Mouse (Mus musculus) R1 (cell line): ENCODE results near the gene Cdk6.
"Not testable (repeated sequence)": the region's sequence is repeated elsewhere in the genome, so short reads cannot be mapped to it uniquely, and the experiment has no call there.

Source experiments
- DNase-seq: peaks from one replicate; pipeline ENCODE4 v3.0.0-alpha.2; 2018; ENCODE audit warnings: low read depth, low spot score

Cdk6 gene

DNA sequence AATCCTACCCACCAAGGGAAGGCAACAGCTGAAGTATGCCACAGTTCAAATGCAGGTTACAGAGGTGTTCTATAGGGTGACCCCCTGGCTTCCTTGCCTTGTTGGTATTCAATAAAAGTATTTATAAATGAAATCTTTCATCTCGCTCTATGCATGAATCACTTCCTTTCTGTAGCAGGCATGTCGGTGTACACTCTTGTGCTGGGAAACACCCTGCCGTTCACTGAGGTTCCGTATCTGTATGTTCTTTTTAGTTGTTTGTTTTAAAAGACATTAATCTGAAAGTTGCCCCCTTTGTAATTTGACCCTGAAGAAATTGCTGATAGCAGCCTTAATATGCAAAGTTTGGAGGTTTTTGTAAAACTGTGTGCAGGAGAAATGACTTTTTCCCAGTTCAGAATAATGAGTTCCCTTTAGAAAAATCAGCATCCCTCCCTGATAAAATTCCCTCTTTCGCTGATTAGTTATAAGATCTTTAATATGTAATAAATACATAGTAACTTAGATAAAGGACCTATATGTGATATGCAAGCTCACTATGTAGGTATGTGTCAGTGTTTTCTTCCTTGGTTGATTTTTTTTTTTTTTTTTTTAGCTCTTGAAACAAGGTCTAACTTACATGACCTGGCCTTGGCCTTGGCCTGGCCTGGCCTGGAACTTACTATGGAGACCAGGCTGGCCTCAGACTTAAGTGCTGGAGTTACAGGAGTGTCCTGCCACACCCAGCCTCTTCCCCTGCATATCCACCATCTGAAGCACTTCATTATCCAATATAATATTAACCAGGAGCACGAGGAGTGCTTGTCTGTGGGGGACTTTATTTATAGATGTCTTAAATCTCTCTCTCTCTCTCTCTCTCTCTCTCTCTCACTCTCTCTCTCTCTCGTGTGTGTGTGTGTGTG is 167.4 kb downstream of the Cdk6 start:
- DNase-seq, result no peak

DNA sequence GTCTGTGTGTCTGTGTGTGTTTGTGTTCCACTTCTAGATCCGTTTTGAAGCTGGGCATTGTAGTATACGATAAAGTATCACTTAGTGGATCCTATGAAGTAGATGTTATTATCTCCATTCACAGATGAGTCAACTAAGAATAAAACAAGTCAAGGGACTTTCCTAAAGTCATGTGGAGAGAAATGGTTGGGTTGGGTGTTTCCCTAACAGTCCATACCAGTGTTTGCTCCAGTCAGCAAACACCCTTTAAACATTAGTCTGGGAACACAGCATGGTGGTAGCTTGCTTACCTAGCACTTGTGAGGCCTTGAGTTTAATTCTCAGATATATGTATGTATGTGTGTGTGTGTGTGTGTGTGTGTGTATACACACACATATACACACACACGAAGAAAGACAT is 168.2 kb downstream of the Cdk6 start:
- DNase-seq, result no peak

DNA sequence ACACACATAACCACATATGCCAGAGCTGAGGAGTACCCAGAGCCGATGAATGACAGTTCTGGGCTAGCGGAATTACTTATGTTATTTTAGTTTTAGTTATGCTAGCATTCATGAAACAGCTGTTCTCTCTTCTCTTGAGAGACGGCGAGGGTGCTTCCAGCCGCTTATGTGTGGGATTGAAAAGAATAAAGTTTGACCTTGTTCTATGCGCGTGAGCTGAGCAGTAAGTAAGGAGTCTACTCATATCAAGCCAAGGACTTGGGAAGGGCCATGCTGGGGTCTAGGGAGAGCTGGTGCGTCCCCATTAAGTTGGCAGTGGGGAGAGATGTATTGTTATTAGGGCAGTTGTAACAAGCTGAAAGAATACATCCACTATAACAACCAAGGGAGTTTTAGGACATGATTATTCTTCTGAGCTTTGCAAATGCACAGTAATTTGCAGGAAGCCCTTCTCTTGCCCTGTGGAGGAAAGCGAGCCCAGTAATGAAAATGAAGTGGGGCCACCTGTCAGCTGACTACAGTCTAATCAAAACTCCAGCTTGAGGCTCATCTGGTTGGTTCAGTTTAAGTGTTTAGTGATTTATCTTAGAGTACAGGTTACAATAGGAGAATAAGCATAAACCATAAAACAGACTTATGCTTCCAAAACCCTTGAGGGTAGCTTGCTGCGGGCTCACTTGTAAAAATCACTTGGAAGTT is 170.0 kb downstream of the Cdk6 start:
- no peak for DNase-seq

DNA sequence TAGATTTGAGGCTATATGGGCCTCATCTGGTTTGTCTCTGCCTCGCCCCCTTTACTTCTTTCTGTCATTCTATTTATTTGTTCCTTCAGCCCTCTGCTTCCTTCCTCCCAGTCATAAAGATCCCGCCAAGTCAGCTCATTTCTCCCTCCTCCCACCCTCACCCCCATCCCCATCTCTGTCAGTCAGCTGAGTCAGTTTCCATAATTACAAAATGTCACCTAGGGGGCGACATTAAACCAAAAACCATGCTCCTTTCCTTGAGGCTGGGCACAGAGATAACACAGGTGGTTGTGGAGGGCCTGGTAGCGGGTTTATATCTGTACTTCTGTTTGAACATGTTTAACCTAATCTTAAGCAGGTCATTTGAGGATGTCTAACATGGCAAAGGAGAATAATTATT is 171.3 kb downstream of the Cdk6 start:
- no peak for DNase-seq

DNA sequence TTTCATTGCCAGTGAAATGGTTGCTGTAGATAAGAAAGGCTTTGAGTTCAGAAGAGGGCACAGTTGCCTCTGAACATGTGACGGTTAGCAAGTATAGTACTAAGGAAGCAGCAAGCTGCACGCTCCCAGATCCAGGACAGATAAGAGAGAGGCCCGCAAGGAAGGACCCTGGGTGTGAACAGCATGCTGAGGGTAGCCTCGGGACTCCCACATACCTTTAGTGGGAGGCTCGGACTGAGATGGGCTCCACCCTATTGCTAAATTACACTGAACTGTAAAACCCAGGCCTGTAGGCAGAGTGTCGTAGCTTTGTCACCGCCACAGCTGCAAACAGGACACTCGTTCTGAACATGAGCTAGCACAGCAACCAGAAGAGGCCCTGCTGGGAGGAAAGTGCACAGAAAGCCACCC is 173.6 kb downstream of the Cdk6 start:
- DNase-seq, result peak; percentile 25

DNA sequence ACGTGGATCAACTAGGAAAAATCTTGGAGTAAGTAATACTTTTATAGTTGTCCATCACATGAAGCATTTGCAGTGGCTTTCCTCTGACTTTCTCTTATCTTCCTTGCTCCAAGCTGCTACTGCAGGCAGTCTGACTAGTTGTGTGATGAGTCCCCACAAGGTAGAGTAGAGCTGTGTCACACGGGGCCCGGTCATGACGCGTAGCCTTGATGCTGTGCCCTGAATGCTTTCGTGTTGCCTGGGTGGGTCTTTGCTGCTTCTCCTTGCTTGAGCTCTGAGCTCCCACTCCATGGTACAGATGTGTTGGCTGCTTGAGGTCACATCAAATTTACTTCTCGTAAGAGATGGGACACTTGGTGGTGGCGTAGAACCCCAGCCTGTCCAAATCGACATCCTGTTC is 174.2 kb downstream of the Cdk6 start:
- DNase-seq, result no peak

DNA sequence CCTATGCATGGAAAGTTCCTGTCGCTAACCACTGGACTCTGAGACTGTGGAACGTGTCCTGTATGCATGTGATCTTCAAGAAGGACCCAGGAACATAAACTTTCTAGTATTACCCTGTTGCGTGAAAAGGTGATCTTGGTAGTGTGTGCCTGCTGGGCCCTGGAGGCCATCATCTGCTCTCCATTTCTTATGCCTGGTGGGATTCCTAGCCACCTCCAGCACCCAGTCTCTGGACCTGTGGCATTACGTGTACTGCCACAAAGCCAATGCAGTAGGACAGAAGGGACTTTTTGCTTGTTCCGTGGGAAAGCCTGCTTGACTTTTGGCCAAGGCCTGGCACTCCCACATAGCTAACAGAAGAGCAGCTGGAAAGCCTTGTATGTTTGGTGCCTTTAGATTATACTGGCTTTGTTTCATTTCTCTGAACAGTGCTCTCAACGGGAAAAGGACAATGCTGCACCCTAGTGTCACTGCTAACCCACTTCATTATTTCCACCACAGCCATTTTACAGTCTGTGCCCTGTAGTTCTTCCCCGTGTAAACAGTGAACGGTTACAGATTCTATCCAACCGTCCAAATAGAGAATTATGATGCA is 175.3 kb downstream of the Cdk6 start:
- DNase-seq, result no peak

DNA sequence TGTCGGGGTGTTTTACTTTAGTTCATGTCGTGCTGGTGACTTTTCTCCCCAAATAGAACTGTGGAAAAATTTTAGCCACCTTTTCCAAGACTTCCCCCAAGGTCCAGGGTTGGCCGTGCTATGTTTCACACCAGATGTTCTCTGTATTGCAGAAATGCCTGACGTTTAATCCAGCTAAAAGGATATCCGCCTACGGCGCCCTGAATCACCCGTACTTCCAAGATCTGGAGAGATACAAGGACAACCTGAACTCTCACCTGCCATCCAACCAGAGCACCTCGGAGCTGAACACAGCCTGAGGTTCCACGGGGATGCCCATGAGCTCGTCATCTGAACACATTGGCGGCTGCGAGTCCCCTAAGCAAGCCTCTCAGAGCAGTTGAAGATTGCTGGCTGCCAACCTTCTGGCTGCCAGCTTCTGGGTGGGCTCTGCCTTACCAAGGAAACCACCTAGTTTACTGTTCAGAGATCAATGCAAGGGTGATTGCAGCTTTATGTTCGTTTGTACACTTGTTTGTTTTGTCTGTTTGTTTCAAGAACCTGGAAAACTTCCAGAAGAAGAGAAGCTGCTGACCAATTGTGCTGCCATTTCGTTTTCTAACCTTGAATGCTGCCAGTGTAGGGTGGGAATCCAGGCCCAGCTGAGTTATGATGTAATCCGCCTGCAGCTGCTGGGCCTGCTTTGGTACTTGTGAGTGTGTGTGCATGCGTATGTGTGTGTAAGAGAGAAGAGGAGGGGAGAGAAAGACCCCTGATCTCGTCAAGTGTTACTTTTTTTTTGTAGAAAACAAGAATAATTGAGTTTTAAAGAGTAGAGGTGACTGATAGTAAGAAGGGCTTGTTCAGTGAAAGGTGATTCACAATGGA is 179.4 kb downstream of the Cdk6 start:
- DNase-seq, result no peak

DNA sequence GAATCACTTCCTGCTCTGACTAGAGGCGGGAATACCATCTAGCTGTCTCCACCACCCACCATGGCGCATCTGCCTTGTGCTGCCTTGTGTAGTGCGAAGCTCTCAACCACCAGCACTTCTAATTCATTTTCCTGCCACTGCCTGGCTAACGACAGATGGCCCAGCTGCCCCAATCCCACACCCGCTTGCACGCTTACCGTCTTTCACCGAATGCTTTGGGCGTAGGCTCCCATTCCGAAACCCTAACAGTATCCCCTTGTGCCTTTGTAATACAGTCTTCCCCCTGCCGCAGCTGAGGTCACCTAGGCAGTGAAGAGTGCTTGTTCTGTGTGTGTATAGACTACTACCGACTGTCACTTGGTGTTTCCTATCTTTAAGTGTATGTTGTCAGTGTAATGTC is 180.5 kb downstream of the Cdk6 start:
- DNase-seq, result peak; percentile 42

DNA sequence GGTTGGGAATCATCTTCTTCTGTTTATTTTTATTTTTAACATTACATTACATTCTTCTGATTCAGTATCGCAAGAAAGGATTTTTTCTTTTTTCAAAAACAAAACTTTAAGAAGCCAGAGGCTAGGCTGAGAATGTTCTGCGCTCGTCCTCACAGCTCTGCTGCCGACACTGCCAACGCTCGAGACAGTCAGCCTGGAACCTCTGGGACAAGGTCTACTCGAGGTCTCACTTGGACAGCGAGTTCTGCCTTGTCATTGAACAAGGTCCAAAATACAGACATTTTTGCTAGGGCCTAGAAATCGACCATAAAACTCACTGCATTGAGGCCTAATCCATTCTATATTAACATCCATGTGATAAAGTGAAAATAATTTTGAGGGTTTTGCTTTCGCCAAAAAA is 181.5 kb downstream of the Cdk6 start:
- DNase-seq, result no peak

DNA sequence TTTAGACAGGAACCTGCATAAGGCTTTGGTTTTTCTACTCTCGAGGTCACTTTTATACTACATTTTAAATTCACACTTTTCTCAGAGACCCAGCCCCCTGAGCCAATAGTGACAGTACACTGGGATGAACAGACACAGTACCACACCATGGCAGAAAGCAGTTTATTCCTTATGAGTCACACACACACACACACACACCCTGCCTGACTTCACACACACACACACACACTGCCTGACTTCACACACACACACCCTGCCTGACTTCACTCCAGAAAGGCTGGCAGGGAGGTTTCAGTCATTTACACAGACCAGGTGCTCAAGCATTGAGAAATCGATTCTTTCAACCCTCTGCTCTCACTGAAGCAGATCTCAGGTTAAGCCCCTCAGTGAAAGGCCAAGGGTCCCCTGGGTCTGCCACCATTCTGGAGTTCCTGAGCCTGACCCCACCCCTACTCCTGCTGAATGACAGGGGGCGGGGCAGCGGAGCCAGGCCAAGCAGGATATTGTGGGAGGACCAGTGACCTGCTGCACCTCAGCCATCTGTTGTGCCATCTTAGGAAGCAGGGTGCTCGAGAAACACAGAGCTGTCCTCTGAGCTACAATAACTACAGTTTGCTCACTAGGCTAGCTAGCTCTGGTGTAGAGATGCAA is 185.9 kb downstream of the Cdk6 start:
- DNase-seq, result peak; percentile 42

DNA sequence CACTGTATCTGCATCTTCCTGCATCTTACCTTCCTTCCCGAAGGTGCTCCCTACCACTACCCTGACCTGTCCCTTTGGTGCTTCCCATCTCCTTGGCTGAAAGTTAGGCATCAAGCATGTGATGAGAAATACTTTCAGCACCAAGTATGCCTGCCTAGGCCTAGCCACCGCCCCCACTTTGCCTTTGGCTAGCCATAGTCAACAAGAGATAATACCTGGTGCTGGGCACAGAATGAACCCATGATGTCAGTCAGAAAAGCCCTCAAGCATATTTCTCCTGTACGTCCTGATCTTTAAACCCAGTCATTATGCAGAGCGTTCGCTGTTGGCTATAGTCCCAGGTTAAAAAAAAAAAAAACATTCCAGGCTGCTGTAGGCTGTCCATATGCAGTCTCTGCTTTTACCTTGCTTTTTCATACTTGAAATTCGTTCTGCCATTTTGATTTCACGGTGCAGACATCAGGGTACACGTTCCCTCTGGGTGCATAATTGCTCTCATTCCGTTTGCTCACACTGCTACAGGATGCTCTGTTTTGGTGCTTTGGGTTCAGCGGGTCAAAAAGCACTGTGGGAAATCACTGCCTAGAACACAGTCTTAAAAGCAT is 188.4 kb downstream of the Cdk6 start:
- DNase-seq, result no peak

DNA sequence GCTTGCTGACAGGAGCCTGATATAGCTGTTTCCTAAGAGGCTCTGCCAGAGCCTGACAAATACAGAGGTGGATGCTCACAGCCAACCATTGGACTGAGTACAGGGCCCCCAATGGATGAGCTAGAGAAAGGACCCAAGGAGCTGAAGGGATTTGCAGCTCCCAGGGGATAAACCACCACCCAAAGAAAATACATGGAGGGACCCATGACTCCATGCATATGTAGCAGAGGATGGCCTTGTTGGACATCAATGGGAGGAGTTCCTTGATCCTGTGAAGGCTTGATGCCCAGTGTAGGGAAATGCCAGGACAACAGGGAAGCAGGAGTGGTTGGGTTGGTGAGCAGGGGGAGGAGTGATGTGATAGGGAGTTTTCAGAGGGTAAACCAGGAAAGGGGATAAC is 190.8 kb downstream of the Cdk6 start:
- DNase-seq, result not testable (repeated sequence)

DNA sequence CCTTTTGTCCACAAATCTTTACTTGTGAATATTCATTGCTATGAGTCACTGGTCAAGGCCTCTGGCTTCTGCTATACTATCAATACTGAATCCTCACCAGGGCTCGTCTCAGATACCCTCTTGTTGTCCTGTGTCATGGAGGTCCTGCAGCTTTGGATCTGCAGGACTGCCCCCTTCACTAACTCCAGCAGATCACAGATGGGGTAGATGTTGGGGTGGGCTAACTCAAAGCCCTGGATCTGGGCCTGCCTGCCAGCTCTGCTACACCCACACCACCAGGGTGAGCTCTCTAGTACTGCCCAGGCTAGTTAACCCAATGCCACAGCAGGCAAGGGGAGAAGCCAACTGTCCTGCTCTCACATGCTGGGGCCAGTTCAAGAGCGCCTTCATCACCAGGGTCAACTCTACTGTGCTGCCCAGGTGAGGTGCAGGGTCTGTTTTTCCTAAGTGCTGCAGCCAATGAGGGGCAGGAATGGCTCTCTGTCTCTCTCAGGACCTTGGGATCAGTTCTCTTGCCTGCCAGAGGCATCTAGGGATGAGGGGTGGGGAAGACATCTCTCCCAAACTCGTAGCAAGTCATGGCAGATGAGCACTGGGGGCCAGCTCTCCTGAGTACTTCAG is 195.4 kb downstream of the Cdk6 start:
- DNase-seq, result no peak

DNA sequence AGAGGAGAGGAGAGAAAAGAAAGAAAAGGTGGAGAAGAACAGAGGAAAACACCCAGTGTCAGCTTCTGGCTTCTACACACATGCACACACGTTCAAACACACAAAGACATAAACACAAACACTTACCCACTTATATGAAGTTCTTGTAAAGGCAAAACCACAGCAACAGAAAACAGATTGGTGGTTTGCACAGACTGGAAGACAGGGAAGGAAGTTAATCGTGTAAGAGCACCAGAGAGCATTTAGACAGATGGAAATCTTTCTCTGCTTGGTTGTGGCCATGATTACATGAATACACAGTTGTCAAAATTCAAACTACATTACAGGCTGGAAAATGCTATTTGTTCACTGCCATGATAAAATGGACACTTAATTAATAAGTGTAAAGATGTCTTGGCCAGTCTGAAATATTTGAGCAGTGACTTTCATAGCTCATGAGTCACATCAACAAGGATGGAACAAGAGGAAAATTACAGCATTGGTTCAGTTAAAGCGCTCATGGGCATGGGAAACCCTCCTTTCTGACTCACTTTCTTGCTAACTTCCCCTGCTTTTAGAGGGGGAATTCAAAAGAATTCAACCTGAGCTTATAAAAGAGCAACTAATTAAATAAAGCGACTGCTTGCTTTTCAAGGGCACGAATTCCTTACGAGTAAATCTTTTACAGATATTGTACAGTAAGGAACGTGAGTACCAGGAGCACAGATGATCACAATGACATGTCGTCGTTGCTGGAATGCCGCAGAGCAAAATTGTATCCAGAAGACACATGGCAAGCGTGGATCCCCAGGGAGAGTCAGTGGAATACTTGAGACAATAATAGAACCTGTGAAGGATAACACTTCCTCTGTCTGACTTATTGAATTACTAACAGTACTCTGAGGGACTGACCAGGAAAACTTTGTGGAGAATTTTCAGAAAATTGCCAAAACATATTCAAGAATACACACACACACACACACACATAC is 197.5 kb downstream of the Cdk6 start:
- no peak for DNase-seq

DNA sequence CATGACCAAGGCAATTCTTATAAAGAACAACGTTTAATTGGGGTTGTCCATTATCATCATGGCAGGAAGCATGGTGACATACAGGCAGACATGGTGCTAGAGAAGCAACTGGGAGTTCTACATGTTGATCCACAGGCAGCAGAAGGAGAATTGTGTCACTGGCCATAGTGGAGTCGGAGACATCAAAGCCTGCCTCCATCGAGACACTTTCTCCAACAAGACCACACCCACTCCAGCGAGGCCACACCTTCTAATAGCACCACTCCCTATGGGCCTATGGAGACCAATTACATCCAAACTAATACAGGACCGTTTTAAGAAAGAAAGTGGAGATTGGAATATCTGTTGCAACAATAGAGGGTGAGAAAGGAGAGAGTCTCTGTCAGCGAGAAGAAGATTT is 200.6 kb downstream of the Cdk6 start:
- peak; percentile 57 for DNase-seq

DNA sequence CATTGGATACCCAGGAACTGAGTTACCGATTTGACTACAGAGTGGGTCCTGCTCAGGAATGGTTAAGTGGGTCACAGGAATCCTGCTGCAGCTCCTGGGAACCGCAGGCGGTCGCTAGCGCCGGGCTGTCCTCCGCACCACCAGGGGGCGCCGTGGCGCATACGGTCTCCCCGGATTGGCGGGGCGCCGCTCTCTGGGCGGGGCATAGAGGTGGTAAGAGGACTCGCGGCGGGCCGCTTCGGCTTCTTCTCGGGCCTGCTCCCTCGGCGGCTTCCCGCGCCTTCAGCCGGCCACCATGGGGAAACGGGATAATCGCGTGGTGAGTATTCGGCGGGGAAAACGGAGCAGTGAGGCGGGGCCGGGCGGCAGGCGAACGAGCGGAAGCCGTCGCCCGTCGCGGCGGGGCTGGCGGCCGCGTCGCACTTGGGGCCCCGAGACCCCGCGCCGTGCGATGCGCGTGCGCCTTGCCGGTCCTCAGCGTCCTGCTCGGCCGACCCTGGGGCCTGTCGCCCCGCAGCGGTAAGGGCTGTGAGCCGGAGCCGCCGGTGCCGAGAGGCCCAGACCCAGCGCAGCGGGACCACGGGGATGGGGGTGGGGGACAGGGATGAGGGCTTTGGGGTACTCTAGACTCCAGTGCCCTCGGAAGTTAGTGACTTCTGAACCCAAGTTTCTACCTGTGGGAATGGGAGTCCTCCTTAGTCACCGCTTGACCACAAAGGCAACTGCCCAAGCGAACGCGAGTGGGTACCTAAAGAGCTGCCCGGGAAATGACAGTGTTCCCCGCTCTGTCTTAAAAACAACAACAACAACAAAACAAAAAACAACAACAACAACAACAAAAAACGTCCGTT is 202.6 kb downstream of the Cdk6 start, which contains the start of gene Fam133b:
Gene Fam133b, plus strand, starts transcription at position 205 of the 851 bp plus-strand sequence.
- DNase-seq, result peak; percentile 93

DNA sequence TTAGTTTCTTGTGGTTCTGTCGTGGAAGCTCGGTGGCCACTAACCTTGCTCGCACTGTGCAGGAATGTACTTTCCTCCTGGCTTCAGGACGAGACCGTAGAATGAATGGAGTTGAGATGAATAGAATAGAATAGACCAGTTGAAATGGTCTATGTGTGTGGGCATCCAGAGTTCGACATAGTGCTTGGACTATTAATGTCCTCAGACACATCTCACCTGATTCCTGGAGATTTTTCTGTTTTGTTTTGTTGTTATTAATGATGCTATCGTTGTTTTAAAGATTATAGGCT is 203.1 kb downstream of the Cdk6 start:
- DNase-seq, result peak; percentile 25
